Mouse (Mus musculus): ENCODE results near the gene Nmnat1. TPM values are rescaled to one million over a fixed set of nuclear protein-coding genes. Genes with fewer than 3 reads are reported as not detected.
A peak's percentile ranks its signal among the peaks of the same experiment; 100 is the strongest.
"Not testable (repeated sequence)": the region's sequence is repeated elsewhere in the genome, so short reads cannot be mapped to it uniquely, and the experiment has no call there.

Gene Nmnat1
- total RNA-seq, 2 experiments from 2014 or later, result 8.3 to 8.4 TPM

DNA sequence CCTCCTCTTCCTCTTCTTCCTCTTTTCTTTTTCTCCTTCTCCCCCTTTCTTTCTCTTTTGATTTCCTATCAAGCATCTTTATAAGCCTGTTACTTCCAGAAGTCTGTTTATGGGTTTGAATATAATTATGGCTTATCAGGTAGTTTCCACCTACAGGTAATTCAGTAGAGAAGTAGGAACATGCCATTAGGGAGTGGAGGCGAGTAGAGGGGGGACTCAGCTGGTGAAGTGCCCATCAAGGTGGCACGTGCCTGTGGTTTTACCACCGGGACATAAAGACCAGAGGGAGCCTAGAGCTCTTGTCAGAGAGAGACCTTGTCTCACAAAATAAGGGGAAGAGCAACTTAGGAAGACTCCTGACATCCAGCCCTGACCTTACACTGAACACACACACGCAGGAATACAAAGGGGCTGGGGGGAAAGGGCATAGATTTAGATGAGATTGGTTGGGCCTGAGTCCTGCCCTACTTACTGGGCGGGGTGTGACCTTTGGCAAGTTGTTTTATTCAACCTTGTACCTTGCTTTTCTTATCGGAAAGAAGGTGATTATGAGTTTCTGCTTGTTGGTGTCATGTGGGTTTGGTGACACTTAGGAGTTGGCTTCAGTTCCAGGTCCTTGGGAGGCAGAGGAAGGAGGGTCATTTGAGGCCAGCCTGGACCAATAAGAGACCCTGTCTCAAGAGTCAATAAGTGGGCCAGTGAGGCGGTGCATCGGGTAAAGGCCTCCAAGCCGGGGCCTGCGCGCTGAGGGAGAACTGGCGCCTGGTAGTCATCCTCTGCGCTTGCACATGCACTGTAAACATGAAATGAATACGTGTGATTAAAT lies 4.6 kb upstream of the Nmnat1 start:
- DNase-seq, result no peak

DNA sequence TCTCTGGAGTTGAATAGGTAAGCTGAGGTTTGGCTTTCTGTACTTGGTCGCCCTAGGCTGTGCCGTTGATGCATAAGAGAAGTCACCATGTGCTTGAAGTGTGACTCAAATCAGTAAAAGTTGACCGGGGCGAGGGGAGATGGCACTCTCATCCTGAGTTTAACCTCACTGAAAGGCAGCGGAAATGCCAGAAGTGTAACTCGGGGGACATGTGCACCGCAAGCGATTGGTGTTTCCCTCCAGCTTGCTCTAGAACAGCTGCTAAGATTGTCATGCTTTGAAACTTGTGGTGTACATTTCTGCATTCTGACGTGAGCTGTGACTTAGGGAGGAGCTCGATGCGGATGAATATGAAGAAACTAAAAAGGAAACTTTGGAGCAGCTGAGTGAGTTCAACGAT lies 2.7 kb upstream of the Nmnat1 start:
- no peak for DNase-seq

DNA sequence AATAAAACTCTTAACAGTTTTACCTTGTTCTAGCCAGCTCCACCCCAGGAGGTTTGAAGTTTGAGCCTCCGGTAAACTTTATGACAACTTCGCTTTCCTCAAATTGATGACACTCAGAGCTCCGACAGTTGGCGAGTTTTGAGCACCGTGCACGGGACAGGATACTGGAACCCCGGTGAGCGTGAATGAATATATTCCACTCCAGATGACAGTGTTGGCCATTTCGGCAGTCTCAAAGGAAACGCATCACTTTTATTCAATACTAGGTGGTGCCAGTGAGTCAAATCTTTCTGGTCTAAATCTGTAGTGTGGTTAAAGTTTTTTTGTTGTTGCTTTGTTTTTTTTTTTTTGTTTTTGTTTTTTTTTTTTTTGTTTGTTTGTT lies 814 bp upstream of the Nmnat1 start:
- peak in 1 of 2 experiments; percentile 16 for DNase-seq

DNA sequence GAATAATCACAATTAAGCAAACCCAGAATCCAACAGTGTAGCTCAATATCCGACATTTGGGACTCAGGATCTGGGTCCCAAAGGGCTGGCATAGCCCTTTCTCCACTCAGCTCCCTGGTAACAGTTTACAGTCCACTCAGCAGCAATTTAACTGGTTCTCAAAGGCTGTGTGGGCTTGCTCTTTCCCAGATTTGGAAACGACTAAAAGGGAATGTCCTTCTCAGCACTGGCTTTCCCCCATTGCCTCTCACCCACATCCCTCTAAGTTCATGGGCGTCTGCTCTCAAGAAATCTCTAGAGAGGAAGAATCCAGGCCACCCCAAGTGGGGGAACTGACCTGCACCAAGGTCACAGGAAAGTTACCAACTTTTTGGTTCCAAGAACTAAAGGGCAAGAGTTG lies 436 bp downstream of the Nmnat1 start:
- DNase-seq, result no peak

DNA sequence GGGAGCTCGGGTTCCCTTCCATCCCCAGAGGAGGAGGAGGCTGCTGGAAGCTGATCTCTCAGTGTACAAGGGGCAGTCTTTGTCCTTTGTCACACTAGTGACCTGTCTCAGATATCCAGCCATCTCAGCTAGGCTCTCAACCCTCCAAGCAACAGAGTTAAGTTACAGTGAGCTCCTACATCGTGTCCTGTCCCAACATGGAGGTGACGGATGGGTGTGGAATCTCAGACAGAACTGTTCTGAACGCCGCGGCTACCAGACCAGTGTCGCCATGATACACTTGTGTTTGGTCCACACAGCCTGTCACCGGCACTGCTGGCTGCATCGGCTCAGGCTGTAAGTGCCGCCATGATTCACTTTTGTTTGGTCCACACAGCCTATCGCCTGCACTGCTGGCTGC lies 7.9 kb downstream of the Nmnat1 start, which contains the start of gene Tmem274:
Gene Tmem274, plus strand, starts transcription at position 301 of the 400 bp plus-strand sequence.
- no peak for DNase-seq

DNA sequence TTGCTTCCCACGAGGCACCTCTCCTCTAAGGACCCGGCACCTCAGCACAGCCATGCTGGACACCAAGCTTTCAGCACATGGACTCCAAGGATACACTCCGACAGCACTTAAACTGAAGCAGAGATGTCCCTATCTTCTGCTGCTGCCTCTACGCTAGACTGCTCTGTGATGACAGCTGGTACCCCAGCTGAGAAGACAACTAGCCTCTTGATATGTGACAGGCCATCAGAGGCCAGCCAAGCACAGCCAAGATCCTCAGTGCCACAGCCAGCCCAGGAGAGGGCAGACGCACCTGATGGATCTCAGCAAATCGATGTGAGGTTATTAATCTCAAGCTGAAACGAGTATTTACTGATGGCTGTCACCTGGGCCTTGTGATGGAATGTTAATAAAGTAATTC lies 9.9 kb downstream of the Nmnat1 start:
- no peak for DNase-seq

DNA sequence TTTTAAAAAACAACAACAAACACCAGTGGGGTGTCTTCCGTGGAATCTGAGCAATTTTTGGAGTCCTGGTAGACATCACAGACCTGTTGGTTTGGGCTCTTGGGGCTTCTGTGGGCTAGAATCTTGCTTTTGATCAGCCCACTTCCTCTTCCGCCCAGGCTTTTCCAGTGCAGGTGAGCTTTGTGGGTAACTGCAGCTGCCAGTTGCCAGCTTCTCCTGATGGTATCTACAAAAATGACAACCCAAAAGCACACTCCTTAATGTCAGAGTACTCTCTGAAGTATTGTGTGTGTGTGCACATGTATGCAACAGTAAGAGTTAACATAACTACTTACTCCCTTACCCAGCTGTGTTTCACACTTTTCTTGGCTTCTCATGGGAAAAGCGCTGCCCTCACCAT lies 15.4 kb downstream of the Nmnat1 start:
- DNase-seq, result no peak

DNA sequence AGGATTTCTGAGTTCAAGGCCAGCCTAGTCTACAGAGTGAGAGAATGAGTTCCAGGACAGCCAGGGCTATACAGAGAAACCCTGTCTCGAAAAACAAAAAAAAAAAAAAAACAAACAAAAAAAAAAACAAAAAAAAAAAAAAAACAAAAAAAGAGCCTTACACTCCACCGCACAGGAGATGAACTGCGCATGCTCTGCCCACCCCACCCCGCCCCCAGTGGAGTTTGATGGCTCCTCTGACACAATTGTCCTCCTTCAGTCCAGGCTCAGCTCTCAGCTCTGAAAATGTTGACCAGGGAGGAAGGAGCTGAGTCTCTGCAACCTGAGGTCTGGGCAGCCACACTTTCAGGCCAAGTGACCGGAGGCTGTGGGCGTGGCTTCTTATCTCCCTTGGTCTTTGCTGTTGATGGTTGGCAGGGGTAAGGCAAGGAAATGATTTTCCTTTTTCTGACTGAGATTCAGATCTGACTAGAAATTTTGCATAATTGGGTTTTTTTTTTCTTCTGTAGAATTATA lies 21.5 kb downstream of the Nmnat1 start:
- DNase-seq, result no peak

DNA sequence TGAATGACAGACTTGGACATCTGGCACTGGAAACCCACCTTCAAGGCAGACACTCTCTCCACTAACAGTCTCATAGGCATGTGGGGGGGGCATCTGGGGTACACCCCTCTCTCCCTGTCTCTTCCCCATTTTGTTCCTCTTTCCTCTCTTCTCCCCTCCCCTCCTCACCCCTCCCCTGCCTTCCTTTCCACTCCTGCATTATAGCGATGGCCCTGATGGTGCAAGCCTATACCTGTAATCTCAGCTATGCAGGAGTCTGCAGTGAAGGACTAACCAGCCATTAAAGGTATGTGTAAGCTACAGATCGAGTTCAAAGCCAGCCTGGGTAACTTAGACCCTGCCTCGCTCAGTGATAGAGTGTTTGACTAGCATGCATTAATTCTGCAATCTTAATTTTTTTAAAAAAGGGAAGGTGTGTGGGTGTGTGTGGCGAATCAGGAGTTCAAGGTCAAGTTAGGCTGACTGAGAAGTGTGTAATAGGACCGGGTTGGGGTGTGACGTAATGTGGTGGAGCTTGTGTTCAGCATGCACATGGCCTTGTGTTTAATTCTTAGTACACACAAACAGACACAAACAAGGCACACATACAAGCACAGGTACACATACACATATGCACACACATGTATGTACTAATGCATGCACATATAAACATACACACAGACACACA lies 22.6 kb downstream of the Nmnat1 start:
- DNase-seq, result no peak

DNA sequence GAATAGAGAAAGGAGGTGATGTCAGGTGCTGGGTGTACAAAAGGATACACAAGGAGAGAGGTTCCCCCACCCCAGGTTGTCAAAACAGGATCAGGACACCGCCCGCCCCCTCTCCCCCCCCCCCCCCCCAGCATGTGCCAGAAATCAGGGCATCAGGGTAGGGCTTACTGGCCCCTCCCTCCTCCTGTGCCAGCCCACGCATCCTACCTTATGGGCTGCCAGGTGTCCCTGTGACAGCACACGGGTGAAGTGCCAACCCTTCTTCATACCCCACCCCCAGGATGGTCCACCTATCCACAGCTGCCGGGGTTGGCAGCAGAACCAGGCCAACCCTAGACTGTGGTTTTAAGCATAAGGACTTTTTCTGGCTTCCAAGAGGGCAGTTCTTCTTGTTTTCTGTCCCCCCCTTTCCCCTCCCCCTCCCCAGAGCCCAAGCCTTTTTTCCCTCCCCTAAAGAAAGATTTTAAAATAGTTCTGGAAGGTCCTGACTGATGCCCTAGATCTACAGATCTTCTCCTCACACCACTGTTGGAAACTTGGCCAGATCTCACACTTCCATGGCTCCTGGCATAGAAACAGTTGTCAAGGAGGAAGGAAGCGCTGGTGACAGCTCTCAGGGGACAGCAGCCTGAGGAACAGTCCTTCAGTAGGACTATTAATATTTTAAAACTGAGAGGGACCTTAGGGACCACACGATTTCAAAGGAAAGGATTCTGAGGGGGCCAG lies 23.3 kb downstream of the Nmnat1 start:
- no peak for DNase-seq

DNA sequence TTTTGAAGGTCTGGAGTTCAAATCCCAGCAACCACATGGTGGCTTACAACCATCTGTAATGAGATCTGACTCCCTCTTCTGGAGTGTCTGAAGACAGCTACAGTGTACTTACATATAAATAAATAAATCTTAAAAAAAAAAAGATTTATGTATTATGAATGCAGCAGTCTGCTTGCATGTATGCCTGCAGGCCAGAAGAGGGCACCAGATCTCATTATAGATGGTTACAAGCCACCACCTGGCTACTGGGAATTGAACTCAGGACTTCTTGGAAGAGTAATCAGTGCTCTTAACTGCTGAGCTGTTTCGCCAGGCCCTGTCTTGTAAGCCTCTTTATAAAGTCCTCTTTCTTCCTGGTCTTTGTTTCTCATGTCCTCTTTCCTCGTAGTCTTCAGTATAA lies 24.5 kb downstream of the Nmnat1 start:
- not testable (repeated sequence) for DNase-seq

DNA sequence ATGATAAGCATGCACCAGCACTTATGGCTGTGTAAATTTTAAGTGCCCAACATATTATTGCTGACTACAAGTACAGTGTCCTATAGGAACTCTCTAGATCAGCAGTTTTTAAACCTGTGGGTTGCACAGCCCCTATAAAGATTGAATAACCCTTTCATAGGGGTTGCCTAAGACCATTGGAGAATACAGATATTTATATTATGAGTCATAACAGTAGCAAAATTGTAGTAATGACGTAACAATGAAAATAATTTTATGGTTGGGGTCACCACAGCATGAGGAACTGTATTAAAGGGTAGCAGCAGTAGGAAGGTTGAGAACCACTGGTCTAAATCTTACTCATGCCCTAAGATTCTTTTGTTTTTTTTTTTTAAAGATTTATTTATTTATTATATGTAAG lies 25.6 kb downstream of the Nmnat1 start:
- no peak for DNase-seq

DNA sequence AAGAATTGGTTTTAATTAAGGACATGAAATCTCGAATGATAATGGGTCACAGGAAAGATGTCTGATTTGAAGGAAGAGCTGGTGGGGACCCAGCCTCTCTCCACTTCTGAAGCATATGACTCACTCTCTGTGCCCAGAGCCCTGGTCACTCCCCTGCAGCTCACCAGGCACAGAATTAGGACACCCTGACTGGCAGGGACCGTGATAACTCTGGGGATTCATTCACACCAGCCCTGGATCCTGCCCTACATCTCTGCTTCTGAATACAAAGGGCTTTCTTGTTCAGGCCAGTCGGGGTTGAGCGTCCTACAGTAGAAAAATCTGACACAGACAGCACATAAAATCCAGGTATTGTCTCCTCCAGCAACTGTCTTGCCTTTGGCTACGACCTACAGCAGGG lies 26.5 kb downstream of the Nmnat1 start:
- no peak for DNase-seq

DNA sequence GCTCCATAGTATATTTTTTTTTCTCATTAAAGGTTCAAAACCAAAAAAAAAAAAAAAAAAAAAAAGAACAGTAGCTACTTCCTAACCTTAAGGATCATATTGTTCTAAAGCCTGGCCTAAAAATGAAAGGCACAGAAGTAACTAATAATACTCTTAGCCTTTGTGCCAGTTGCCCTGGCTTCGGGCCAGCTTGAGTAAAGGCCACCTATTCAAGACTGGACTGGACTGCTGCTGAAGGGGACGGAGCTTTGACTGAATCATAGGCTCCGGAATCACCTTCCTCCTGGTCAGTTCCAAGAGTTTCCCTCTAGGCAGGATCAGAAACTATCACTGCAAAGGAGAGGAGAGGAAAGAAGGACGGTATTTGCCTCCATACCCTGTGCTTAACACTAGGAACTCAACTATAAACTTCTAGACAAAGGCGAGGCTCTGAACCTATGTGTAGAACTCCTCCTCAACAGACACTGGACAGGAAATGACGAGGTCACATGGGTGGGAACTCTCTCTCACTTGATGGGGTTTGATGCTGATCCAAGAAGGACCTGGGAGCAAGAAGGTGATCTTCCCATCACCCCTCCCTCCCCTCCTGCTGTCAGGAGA lies 27.1 kb downstream of the Nmnat1 start:
- DNase-seq, result no peak

DNA sequence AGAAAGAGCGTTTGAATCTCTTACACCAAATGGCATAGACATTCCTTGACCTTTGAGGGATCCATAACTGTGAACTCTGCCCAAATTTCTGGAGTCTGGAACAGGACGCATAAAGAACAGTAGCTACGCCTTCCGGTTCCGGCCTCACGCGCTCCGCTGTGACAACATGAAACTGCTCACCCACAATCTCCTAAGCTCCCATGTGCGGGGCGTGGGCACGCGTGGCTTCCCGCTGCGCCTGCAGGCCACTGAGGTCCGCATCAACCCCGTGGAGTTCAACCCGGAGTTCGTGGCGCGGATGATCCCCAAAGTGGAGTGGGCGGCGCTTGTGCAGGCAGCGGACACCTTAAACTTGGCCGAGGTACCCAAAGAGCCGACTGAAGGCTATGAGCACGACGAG lies 27.8 kb downstream of the Nmnat1 start:
- not testable (repeated sequence) for DNase-seq

DNA sequence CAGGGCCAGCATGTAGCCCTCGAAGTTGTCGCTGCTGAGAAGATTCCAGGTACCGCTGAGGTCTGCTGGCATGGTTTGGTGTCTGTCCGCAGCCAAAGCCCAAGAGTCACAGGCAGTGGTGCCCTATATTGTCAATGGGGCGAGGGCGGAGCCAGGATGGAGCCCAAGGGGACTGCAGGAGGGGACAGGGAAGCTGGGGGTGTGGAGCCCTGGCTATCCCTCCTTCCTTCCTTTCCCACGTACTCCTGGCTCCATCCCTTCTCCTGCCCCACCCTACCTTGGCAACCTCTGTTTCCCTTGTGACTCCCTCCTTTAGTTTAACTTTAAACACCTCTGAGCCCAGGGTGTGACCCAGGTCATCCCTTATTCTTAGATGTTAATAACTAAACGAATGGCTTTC lies 30.1 kb downstream of the Nmnat1 start, which contains the start of gene Rbp7:
Gene Rbp7, minus strand, starts transcription at position 100 of the 400 bp plus-strand sequence.
- no peak for DNase-seq

DNA sequence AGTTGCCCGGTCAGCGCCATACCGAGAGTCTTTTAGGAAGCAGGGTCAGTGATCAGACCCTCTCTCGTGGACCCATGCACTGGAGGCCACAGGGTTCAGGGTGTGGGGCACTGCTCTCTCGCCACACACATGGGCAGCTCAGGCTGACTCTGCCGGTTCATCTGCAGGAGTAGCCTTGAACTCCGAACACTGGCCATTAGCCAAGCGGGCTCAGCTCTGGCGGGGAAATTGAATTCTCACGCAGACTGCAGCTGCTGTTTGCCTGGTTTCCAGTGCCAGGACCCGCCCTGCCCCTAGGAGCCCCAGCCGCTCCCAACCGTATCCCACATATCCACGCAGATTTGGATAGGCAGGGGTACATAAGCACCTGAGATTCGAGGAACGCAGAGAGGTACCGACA lies 30.7 kb downstream of the Nmnat1 start:
- no peak for DNase-seq

DNA sequence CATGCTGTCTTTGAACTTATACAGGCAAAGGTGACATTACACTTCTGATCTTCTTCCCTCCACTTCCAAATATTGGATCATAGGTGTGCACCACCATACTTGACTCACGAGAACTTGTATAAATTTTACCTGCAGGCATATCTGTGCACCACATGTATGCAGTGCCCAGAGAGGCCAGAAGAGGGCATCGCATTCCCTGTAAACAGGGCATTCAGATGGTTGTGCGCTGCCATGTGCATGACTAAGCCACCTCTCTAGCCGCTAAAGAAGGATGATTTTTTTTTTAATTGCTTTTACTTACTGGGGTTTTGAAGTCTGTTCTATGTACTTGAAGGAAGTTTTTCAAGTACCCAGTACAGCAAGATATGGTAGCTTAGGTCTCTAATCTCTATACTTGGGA lies 31.3 kb downstream of the Nmnat1 start:
- no peak for DNase-seq

DNA sequence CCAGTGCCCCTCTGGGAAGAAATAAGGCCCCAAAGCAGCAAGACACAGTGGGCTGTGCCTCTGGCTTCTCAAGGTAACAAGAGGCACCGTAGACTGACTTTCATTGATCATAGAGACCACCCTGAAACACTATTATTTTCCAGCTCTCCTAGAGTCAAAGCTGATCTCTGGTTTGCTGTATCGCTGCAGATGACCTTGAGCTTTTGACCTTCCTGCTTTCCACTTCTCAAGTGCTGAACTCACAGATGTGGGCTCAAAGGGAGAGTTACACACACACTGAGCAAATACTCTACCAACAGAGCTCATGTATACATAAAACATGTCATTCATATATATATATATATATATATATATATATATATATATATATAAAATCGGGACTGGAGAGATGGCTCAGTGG lies 34.4 kb downstream of the Nmnat1 start:
- no peak for DNase-seq

DNA sequence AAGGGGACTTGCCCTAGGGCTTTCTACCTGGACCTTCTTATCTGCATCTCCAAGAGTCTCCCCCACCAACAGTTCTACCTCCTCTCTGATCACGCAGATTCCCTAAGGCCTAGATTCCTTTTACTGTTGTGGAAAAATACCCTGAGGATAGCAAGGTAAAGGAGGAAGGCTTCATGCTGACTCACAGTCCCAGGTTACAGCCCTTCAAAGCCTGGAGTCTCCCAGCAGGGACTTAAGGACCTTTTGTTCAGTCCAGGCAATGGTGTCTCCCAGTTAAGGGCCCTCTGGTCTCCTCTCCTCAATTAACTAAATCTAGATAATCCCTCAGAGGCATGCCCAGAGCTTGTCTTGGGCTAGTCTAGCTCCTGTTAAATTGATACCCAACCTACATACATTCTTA lies 38.7 kb downstream of the Nmnat1 start:
- no peak for DNase-seq

DNA sequence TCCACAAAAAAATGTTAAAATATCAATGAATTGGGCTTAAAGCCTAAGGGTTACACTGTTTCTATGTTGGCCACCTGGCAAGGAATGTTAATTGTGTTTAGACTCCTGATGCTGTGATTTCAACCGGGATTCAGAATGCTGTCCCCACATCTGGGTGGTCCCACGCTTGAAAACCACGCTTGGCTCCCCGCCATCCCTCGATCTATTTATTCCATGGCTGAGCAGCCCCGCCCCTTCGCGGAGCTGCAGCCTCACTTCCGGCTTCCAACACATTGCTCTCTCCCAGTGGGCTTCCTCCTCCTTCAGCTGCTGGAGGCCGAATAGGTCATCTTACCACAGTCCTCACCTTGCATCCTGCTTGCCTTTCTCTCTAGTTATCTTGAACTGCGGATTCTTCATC lies 39.1 kb downstream of the Nmnat1 start:
- DNase-seq, result no peak

DNA sequence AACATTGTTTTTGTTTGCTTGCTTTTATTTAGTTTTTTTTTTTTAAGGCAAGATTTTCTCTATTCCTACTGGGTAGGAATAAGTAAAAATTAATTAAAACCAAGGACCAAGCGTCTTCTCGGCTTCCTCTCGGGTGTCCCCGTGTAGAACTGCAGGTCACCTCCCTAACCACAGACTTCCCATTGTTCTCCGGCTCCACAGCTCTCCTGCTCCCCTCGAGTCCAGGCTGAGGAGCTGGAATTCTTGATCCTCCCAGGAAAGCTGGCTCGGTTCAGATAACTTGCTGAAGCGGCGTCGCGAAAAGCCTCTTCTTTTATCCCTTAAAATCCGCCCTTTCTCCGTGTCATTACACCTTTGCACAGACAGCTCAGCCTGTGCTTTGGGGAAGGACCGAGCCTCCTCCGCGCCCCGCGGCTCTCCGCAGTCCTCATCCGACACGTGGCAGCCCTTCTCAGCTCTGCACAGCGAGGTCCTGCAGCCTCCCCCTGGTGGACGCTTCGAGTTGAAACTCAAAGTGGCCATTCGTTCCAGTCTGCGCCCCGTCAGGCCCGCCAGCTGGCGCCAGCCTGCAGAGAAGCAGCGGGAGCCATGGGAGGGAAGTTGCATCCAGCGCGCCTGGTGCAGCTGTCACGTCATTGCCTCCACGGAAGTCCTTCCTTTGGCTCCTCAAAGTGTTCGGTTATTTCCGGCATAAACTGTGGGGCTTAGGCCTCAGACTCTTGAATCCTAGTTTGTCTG lies 39.9 kb downstream of the Nmnat1 start:
- DNase-seq, result peak; percentile 82 to 86
